Mouse (Mus musculus) CD4-positive, CD25-positive, alpha-beta regulatory T cell, adult 2 months (primary cell): ENCODE results near the gene Dll1.

Experiments
- DNase-seq: peaks from one replicate; pipeline ENCODE4 v3.0.0-alpha.2; 2012; ENCODE audit warnings: low read depth, low spot score

The Dll1 gene

GRCm38 (mm10) chr17:15376494-15377181 lies at the start of gene Dll1:
Gene Dll1 (minus strand): TSS chr17:15376872.
- peak; percentile 15 for DNase-seq

GRCm38 (mm10) chr17:15425931-15426330 lies 49.3 kb upstream of the Dll1 start:
- DNase-seq = no peak

DNA sequence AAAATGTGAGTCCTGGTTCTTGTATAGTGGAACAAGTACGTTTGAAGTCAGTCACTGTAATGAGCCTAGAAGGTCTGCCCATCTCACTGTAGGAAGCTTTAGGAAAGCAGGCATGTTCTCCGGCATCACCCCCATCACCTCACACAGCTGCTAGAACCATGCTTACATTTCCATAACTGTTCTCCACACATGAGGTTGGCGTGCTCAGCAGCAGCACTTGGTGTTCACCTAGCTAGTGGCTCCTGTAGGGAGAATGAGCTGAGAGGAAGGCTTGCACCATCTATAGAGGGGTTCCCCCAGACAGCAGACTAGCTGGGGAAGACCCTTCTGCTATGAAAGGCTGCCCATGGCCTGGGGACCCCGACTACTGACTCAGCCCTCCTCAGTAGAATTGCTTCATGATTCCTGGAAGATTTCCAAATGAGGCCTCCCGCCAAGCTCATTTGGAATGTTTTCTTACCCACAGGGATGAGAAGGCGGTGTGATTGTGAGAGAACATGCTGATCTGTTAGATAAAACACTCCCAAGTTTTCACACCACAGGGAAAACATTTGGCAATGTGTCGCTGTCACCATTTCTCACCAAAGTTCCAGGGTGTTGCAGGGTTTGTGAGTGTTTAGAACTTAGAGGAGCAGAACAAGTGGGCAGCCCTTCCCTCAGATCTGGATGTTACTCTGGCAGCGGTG lies 46.6 kb upstream of the Dll1 start:
- no peak for DNase-seq

- no peak for DNase-seq
Measured at GRCm38 (mm10) chr17:15422666-15423065, 46.0 kb upstream of the Dll1 start.

GRCm38 (mm10) chr17:15421446-15421845 lies 44.8 kb upstream of the Dll1 start:
- DNase-seq = no peak

- DNase-seq = no peak
Measured at GRCm38 (mm10) chr17:15420021-15420603, 43.4 kb upstream of the Dll1 start.

GRCm38 (mm10) chr17:15419534-15419933 lies 42.9 kb upstream of the Dll1 start:
- DNase-seq = no peak

- no peak for DNase-seq
Measured at GRCm38 (mm10) chr17:15416596-15417215, 40.0 kb upstream of the Dll1 start.

DNA sequence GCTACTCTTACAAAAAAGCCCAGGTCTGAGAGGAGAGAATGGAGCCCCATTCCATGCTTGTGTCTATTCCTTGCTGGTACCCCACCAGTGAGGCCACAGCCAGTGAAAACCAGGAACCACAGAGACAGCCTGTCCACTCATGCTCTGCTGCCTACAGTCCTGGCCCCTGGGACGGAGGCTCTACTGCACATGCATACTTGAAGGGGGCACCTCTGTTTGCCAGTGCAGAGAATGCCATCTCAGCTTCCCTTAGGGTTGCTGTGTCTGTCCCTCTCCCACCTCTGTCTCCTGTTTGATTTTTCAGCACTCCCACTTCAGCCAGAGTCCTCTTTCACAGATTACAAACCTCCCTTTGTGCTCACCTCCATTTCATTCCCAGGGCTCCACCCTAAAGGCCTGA lies 34.2 kb upstream of the Dll1 start:
- DNase-seq = no peak

DNA sequence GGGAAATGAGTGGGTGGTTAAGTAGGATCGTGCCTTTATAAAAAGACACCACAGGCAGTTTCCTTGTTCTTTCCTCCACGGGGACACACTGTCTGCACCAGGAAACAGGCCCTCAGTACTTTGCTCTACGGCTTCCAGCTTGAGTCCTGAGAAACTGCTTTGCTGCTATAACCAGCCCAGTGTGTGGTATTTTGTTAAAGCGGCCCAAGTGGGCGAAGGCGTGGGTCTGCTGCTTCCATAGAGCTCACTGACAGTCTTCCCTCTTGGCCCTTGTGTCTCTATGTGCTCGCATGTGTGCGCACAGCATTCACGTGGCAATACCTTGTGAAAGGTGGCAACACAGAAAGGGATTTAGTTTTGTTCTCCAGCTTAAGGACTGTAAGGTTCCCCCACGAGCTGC lies 32.6 kb upstream of the Dll1 start:
- DNase-seq = no peak

GRCm38 (mm10) chr17:15406576-15406975 lies 29.9 kb upstream of the Dll1 start:
- no peak for DNase-seq

GRCm38 (mm10) chr17:15401716-15402115 lies 25.0 kb upstream of the Dll1 start:
- DNase-seq = no peak

DNA sequence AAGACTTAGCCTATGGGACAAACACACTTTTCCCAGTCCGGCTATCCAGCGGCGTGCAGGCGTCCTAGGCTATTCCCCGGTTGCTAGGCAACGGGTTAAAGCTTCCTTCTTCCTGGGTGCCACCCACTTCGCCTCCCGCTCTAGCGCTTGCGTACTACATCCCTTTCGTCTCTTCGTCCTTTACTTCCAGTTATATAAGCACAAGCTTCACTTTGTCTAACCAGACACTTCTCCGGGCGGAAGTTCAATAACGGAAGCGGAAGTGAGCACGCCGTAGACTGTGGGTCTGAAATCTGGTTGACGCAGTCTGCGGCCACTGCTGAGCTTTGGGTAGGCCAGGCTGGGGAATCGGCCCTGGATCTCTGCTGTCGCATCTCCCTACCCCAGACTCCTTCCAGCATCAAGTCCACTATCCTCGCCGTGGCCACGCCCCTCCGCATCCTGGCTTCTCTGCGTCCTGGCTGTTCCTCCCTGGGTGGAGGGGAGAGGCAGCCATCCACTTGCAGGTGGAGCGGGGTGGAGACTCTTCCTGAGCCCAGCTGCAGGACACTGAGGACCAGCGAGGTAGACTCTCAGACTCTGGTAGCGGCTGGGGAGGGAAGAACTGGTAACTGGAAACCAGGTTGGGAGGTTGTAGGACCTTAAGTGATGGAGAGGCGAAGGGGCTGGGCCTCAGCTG lies 19.5 kb upstream of the Dll1 start, which contains the start of gene Fam120b:
Fam120b (plus strand) TSS at position 206 of the 679 bp plus-strand sequence.
- peak; percentile 95 for DNase-seq

GRCm38 (mm10) chr17:15389356-15389755 lies 12.7 kb upstream of the Dll1 start:
- no peak for DNase-seq

- DNase-seq = no peak
Measured at GRCm38 (mm10) chr17:15388892-15389291, 12.2 kb upstream of the Dll1 start.

GRCm38 (mm10) chr17:15383360-15383759 lies 6.7 kb upstream of the Dll1 start:
- no peak for DNase-seq

- DNase-seq = no peak
Measured at GRCm38 (mm10) chr17:15381869-15382660, 5.4 kb upstream of the Dll1 start.

DNA sequence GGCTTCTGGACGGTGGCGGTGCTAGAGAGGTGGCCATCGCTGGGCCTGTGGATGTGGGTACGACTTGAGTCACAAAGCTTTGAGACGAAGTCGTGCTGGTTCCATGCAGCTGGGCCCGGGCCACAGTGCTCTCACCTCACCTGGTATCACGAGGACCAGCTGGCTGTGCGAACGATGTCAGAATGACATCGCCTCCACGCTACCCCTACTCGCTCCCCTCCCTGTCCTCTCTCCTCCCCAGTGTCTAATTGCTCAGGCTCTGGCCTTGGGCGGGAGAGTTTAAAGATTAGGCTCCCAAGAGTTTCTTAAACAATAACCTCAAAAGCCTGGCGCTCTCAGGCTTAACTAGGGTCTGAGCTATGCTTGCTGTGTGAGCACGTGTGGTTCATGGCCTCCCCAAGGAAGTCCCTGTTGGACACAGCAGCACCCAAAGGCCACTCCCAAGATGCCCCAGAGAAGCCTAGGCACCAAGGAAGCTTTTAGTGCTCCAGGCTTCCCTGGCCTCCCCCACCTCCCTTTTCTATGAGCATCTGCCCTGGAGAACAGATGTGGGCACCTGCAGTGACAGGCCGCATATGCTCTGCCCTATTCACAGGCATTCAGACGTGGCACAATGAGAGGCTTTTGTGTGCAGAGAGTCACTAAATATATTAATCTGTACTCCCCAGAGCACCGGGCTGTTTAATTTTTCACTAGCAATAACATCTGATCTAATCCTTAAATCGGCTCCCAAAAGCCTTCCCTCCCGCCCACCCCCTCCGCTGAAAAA lies 4.6 kb upstream of the Dll1 start:
- DNase-seq = no peak

- DNase-seq = peak; percentile 49
Measured at GRCm38 (mm10) chr17:15380641-15381051, 4.0 kb upstream of the Dll1 start.
